Comparison of ENCODE assay signal across 10 mouse cellular contexts in genomic region chr4:126627021-126627681, GRCm38 (mm10). TPM values are rescaled to one million over a fixed set of nuclear protein-coding genes. Genes with fewer than 3 reads are reported as not detected.
A peak's percentile ranks its signal among the peaks of the same experiment; 100 is the strongest.
DNase-seq lines count a peak whose midpoint lies in the region; ATAC-seq and TF ChIP-seq lines count a peak whose summit lies in the region.
"Had no signal": no experiment of that assay in that cellular context is flagged by ENCODE, and none has a peak within 500 bp of the region (broad histone marks: within the 10 kb centered on the region; RNA-seq: fewer than 3 reads in every experiment).

No protein-coding gene starts in this region.

- no peak overlapping the region for H3K27ac ChIP-seq in CH12.LX (ENCODE audit: insufficient read depth, low read depth)
- H3K27ac ChIP-seq in embryonic facial prominence, embryonic 12.5 days: no peak overlapping the region
- H3K27ac ChIP-seq in hindbrain, embryonic 11.5 days (ENCODE audit: low read depth, low read length): no peak overlapping the region
- H3K27ac ChIP-seq in liver, embryonic 11.5 days (ENCODE audit: low read depth, low read length): no peak overlapping the region
- no peak overlapping the region for H3K27ac ChIP-seq in left cerebral cortex, adult 2 months

- TF ChIP-seq POLR2A in CH12.LX (IDR thresholded peaks at IDR 0.05; ENCODE audit: low read depth, low read length): no peak

- no peak overlapping the region for H3K9ac ChIP-seq in CH12.LX (ENCODE audit: insufficient read depth, low read depth)
- no peak overlapping the region for H3K9ac ChIP-seq in embryonic facial prominence, embryonic 12.5 days
- H3K9ac ChIP-seq in hindbrain, embryonic 11.5 days (ENCODE audit: low read depth, low read length): no peak overlapping the region
- no peak overlapping the region for H3K9ac ChIP-seq in liver, embryonic 11.5 days (ENCODE audit: low read depth, low read length)

- no peak for TF ChIP-seq CTCF in CH12.LX (conservative IDR thresholded peaks at IDR 0.05 in 1 of 2, IDR thresholded peaks at IDR 0.05 in 1 of 2; ENCODE audit: low read depth in 2 of 2, low read length in 2 of 2)
- TF ChIP-seq CTCF in left cerebral cortex, adult 2 months (IDR thresholded peaks at IDR 0.05): no peak

- WGBS in embryonic facial prominence, embryonic 12.5 days: under 1% methylated on average over 23 of the region's 23 CpGs
- WGBS in hindbrain, embryonic 11.5 days: 4% methylated on average over 23 of the region's 23 CpGs
- WGBS in liver, embryonic 11.5 days: 3% methylated on average over 23 of the region's 23 CpGs

- dilution Hi-C loops in CH12.LX (cut with MboI; ENCODE audit: extremely low pct_ligation_motif_present, extremely low pct_unique_long_range_greater_than_20kb, low sequenced_read_pairs): no loop called here

- ATAC-seq in embryonic facial prominence, embryonic 12.5 days (ENCODE audit: insufficient number of reproducible peaks, insufficient read depth, low FRiP score, low TSS enrichment): no peak
- ATAC-seq in hindbrain, embryonic 11.5 days (ENCODE audit: low FRiP score): peak; percentile 49; the same call in 1 of the 2 replicates
- ATAC-seq in liver, embryonic 11.5 days (replicated peaks; ENCODE audit: low FRiP score): no peak
- ATAC-seq: Patski had no signal

- no peaks in the 10 kb centered on the region for H3K36me3 ChIP-seq in CH12.LX (replicated peaks in 1 of 2; ENCODE audit: control insufficient read depth in 1 of 2, insufficient read depth in 1 of 2, low read length in 1 of 2)
- H3K36me3 ChIP-seq in embryonic facial prominence, embryonic 12.5 days: no peaks in the 10 kb centered on the region
- no peaks in the 10 kb centered on the region for H3K36me3 ChIP-seq in hindbrain, embryonic 11.5 days (ENCODE audit: control insufficient read depth, insufficient read depth, low read length)
- no peaks in the 10 kb centered on the region for H3K36me3 ChIP-seq in liver, embryonic 11.5 days (ENCODE audit: control insufficient read depth, insufficient read depth, low read length)

- TF ChIP-seq RAD21 in CH12.LX (IDR thresholded peaks at IDR 0.05; ENCODE audit: low read depth, low read length): no peak

- no peak overlapping the region for H3K4me3 ChIP-seq in CH12.LX (replicated peaks in 1 of 3; ENCODE audit: low read depth in 2 of 3, low read length in 2 of 3, poor library complexity in 1 of 3)
- H3K4me3 ChIP-seq in embryonic facial prominence, embryonic 12.5 days: peak overlapping the region; percentile 9; the same call in 1 of the 2 replicates
- no peak overlapping the region for H3K4me3 ChIP-seq in hindbrain, embryonic 11.5 days (ENCODE audit: low read depth, low read length)
- peak overlapping the region; percentile 10 for H3K4me3 ChIP-seq in liver, embryonic 11.5 days (ENCODE audit: low read depth, low read length)
- no peak overlapping the region for H3K4me3 ChIP-seq in left cerebral cortex, adult 2 months
- H3K4me3 ChIP-seq: megakaryocyte, embryonic 14.5 days had no signal

- in situ Hi-C loops in CH12.LX (cut with MboI; ENCODE audit: low pct_ligation_motif_present, low pct_unique_long_range_greater_than_20kb, low sequenced_read_pairs): no loop called here

- H3K9me3 ChIP-seq in CH12.LX (replicated peaks; ENCODE audit: low read length): no peaks in the 10 kb centered on the region
- no peaks in the 10 kb centered on the region for H3K9me3 ChIP-seq in embryonic facial prominence, embryonic 12.5 days
- no peaks in the 10 kb centered on the region for H3K9me3 ChIP-seq in hindbrain, embryonic 11.5 days (ENCODE audit: control insufficient read depth, low read length)
- H3K9me3 ChIP-seq in liver, embryonic 11.5 days (ENCODE audit: control insufficient read depth, low read length): no peaks in the 10 kb centered on the region
- H3K9me3 ChIP-seq: megakaryocyte, embryonic 14.5 days had no signal

- peak; percentile 21; the same call in 1 of the 2 replicates for TF ChIP-seq EP300 in CH12.LX (IDR thresholded peaks at IDR 0.05; ENCODE audit: low read length)

- H3K4me2 ChIP-seq in CH12.LX (ENCODE audit: insufficient read depth, low read depth, poor library complexity, severe bottlenecking): peak overlapping the region; percentile 68
- peak overlapping the region; percentile 40 for H3K4me2 ChIP-seq in embryonic facial prominence, embryonic 12.5 days (replicated peaks)
- H3K4me2 ChIP-seq in hindbrain, embryonic 11.5 days (replicated peaks; ENCODE audit: low read depth, low read length): 0 out of 2 replicates have a peak overlapping the region, but pooled peaks have one; percentile 6
- peak overlapping the region; percentile 52 for H3K4me2 ChIP-seq in liver, embryonic 11.5 days

- DNase-seq in CH12.LX (ENCODE audit: extremely low read depth): peak; percentile 24
- peak; percentile 61 for DNase-seq in hindbrain, embryonic 11.5 days (ENCODE audit: low spot score)
- DNase-seq in liver, embryonic 11.5 days (ENCODE audit: low spot score): no peak
- DNase-seq in retina, embryonic 14.5 days (ENCODE audit: low spot score): peak; percentile 63
- no peak for DNase-seq in left cerebral cortex, adult 2 months (ENCODE audit: extremely low spot score in 1 of 2, low spot score in 2 of 2)
- DNase-seq in thymus, postnatal 0 days (ENCODE audit: low spot score): no peak
- no peak for DNase-seq in cerebellum, adult 9-10 months

- intact Hi-C loops in left cerebral cortex, adult 2 months (cut with DNase I): no loop called here

- H3K27me3 ChIP-seq in CH12.LX (replicated peaks): no peaks in the 10 kb centered on the region
- no peaks in the 10 kb centered on the region for H3K27me3 ChIP-seq in embryonic facial prominence, embryonic 12.5 days
- peaks cover 12% of the 10 kb centered on the region; the same call in 1 of the 2 replicates for H3K27me3 ChIP-seq in hindbrain, embryonic 11.5 days (ENCODE audit: control insufficient read depth, insufficient read depth, low read length)
- H3K27me3 ChIP-seq in liver, embryonic 11.5 days (replicated peaks; ENCODE audit: control insufficient read depth, insufficient read depth, low read length): no peaks in the 10 kb centered on the region
- H3K27me3 ChIP-seq: Patski had no signal

- H3K79me2 ChIP-seq in CH12.LX (replicated peaks; ENCODE audit: control insufficient read depth, extremely low read depth, insufficient read depth, poor library complexity, severe bottlenecking): no peaks in the 10 kb centered on the region

- peaks cover 4 to 13% of the 10 kb centered on the region in 2 experiments; a peak in 3 of 4 replicates for H3K4me1 ChIP-seq in CH12.LX (ENCODE audit: control insufficient read depth in 1 of 2, insufficient read depth in 2 of 2)
- peaks cover 9% of the 10 kb centered on the region; the same call in 1 of the 2 replicates for H3K4me1 ChIP-seq in embryonic facial prominence, embryonic 12.5 days
- peaks cover 3% of the 10 kb centered on the region; the same call in 1 of the 2 replicates for H3K4me1 ChIP-seq in hindbrain, embryonic 11.5 days (replicated peaks; ENCODE audit: control insufficient read depth, insufficient read depth, low read length)
- no peaks in the 10 kb centered on the region for H3K4me1 ChIP-seq in liver, embryonic 11.5 days (replicated peaks; ENCODE audit: control insufficient read depth, insufficient read depth, low read length)

TF ChIP-seq in CH12.LX, 34 proteins besides CTCF, POLR2A, EP300 and RAD21:
- no peak for TF ChIP-seq NRF1 (IDR thresholded peaks at IDR 0.05; ENCODE audit: low read depth, low read length)
- no peak for TF ChIP-seq ZMIZ1 (IDR thresholded peaks at IDR 0.05; ENCODE audit: low read depth, low read length)
- TF ChIP-seq MXI1 (IDR thresholded peaks at IDR 0.05; ENCODE audit: low read depth, low read length): no peak
- TF ChIP-seq GABPA (IDR thresholded peaks at IDR 0.05; ENCODE audit: insufficient replicate concordance, low read depth, low read length): no peak
- no peak for TF ChIP-seq HCFC1 (IDR thresholded peaks at IDR 0.05; ENCODE audit: low read depth, low read length)
- no peak for TF ChIP-seq SIN3A (IDR thresholded peaks at IDR 0.05; ENCODE audit: low read length)
- no peak for TF ChIP-seq ELF1 (IDR thresholded peaks at IDR 0.05; ENCODE audit: low read depth, low read length)
- TF ChIP-seq MAX (IDR thresholded peaks at IDR 0.05; ENCODE audit: low read length): no peak
- TF ChIP-seq CHD2 (IDR thresholded peaks at IDR 0.05; ENCODE audit: low read length): no peak
- TF ChIP-seq PAX5 (IDR thresholded peaks at IDR 0.05; ENCODE audit: low read length): no peak
- no peak for TF ChIP-seq KAT2A (IDR thresholded peaks at IDR 0.05; ENCODE audit: insufficient replicate concordance, low read length)
- no peak for TF ChIP-seq ZC3H11A (IDR thresholded peaks at IDR 0.05; ENCODE audit: low read depth, low read length)
- TF ChIP-seq TCF12 (IDR thresholded peaks at IDR 0.05; ENCODE audit: low read depth, low read length): no peak
- no peak for TF ChIP-seq MYC (IDR thresholded peaks at IDR 0.05; ENCODE audit: low read depth, low read length)
- no peak for TF ChIP-seq RCOR1 (conservative IDR thresholded peaks at IDR 0.05; ENCODE audit: low read depth, low read length)
- no peak for TF ChIP-seq MEF2A (IDR thresholded peaks at IDR 0.05; ENCODE audit: borderline replicate concordance, low read depth, low read length)

RNA-seq across cellular contexts. Expression of gene 5730409E04Rik, which starts 17.5 kb away (rescaled TPM):
- total RNA-seq in CH12.LX (2012; rRNA removed) (4.1 and 4.7 TPM in 2 replicates), CH12.LX (2014; rRNA removed) (4.7 and 5.8 TPM in 2 replicates)
- polyA plus RNA-seq in CH12.LX (2012; ENCODE audit: insufficient read length, low read depth): 8.1 and 8.7 TPM in 2 replicates
- 2.9 and 4.6 TPM in 2 replicates for polyA plus RNA-seq in embryonic facial prominence, embryonic 12.5 days (2016; fragmentation: Nextera tagmentation; extraction: Ambion mirVana)
- polyA plus RNA-seq in hindbrain, embryonic 11.5 days (2014; fragmentation: Nextera tagmentation; extraction: Ambion mirVana): 1.9 and 3.0 TPM in 2 replicates
- polyA plus RNA-seq in liver, embryonic 11.5 days (2014; fragmentation: Nextera tagmentation; extraction: Ambion mirVana): 0.40 and 0.71 TPM in 2 replicates
- total RNA-seq in left cerebral cortex, adult 2 months (2021): 10 to 100 TPM; 70.6 to 72.1 TPM
- 1.1 and 1.7 TPM in 2 replicates for polyA plus RNA-seq in thymus, postnatal 0 days (2015; fragmentation: Nextera tagmentation; extraction: Ambion mirVana)

RNA-seq across cellular contexts. Expression of gene Psmb2, which starts 50.3 kb away (rescaled TPM):
- total RNA-seq in CH12.LX (2012; rRNA removed) (225 and 266 TPM in 2 replicates), CH12.LX (2014; rRNA removed) (391 and 447 TPM in 2 replicates)
- 356 and 395 TPM in 2 replicates for polyA plus RNA-seq in CH12.LX (2012; ENCODE audit: insufficient read length, low read depth)
- polyA plus RNA-seq in embryonic facial prominence, embryonic 12.5 days (2016; fragmentation: Nextera tagmentation; extraction: Ambion mirVana): 459 and 471 TPM in 2 replicates
- 517 and 551 TPM in 2 replicates for polyA plus RNA-seq in hindbrain, embryonic 11.5 days (2014; fragmentation: Nextera tagmentation; extraction: Ambion mirVana)
- polyA plus RNA-seq in liver, embryonic 11.5 days (2014; fragmentation: Nextera tagmentation; extraction: Ambion mirVana): 535 and 555 TPM in 2 replicates
- 10 to 100 TPM; 90.8 to 91.9 TPM for total RNA-seq in left cerebral cortex, adult 2 months (2021)
- polyA plus RNA-seq in thymus, postnatal 0 days (2015; fragmentation: Nextera tagmentation; extraction: Ambion mirVana): 566 and 594 TPM in 2 replicates

Comparison
In these comparisons a context has a peak if more than half of its experiments do, and no peak if none do; other contexts are left out.
1. DNase-seq: peak in CH12.LX (single experiment), hindbrain, embryonic 11.5 days (single experiment) and retina, embryonic 14.5 days (single experiment); none in liver, embryonic 11.5 days (single experiment), left cerebral cortex, adult 2 months (0 of 2), thymus, postnatal 0 days (single experiment) and cerebellum, adult 9-10 months (single experiment).
2. H3K4me2 ChIP-seq: peak in every context shown above with its lines; median percentile 68 in CH12.LX; 52 in liver, embryonic 11.5 days; 40 in embryonic facial prominence, embryonic 12.5 days; 6 in hindbrain, embryonic 11.5 days.
3. H3K4me3 ChIP-seq: peak in embryonic facial prominence, embryonic 12.5 days (single experiment) and liver, embryonic 11.5 days (single experiment); none in CH12.LX (0 of 3), hindbrain, embryonic 11.5 days (single experiment) and left cerebral cortex, adult 2 months (single experiment).